Mouse (Mus musculus) CH12.LX (cell line): ENCODE measurements around the gene Gm20388. TPM values are rescaled to one million over a fixed set of nuclear protein-coding genes. Genes with fewer than 3 reads are reported as not detected.
A peak's percentile ranks its signal among the peaks of the same experiment; 100 is the strongest.

ENCODE experiments used
- DNase-seq: peaks from one replicate; pipeline ENCODE4 v3.0.0-alpha.2; 2013; ENCODE audit errors: extremely low read depth
- H3K27ac ChIP-seq: 2 replicates; pipeline ENCODE4 v1.5.1; 2012; ENCODE audit warnings: low read depth, mild to moderate bottlenecking, control low read depth, moderate library complexity; ENCODE audit not compliant: insufficient read depth
- H3K27me3 ChIP-seq: replicated peaks from 2 replicates; pipeline ENCODE3; 2012; ENCODE audit warnings: inconsistent platforms
- H3K36me3 ChIP-seq, 2 experiments: replicated peaks in 1 of 2; 2 replicates each; pipeline versions ENCODE3 to v1.6.1; 2012; ENCODE audit warnings: inconsistent platforms in 1 of 2, low read length in 1 of 2, mild to moderate bottlenecking in 1 of 2, mixed read lengths in 1 of 2, moderate library complexity in 1 of 2; ENCODE audit not compliant: control insufficient read depth in 1 of 2, insufficient read depth in 1 of 2
- H3K4me1 ChIP-seq, 2 experiments: 2 replicates each; pipeline ENCODE4 v1.6.1; 2012; ENCODE audit warnings: inconsistent platforms in 1 of 2, moderate library complexity in 1 of 2; ENCODE audit not compliant: insufficient read depth in 2 of 2, control insufficient read depth in 1 of 2
- H3K4me2 ChIP-seq: 2 replicates; pipeline ENCODE4 v1.6.1; 2012; ENCODE audit warnings: low read depth, mild to moderate bottlenecking, control low read depth; ENCODE audit not compliant: poor library complexity, insufficient read depth, severe bottlenecking
- H3K4me3 ChIP-seq, 3 experiments: fragments of 150-350 bp in 1 of 3; sonication (generic) in 1 of 3; replicated peaks in 1 of 3; 2 replicates each; pipeline versions ENCODE3 to v1.5.1; 2011 to 2012; ENCODE audit warnings: low read depth in 2 of 3, low read length in 2 of 3, mild to moderate bottlenecking in 2 of 3, moderate library complexity in 2 of 3, control low read depth in 1 of 3, improper control_type of control experiment in 1 of 3, inconsistent platforms in 1 of 3, mixed read lengths in 1 of 3; ENCODE audit not compliant: poor library complexity in 1 of 3
- H3K79me2 ChIP-seq: replicated peaks from 2 replicates; pipeline ENCODE4 v1.6.1; 2012; ENCODE audit warnings: mild to moderate bottlenecking, moderate library complexity; ENCODE audit not compliant: control insufficient read depth, poor library complexity, insufficient read depth, severe bottlenecking; ENCODE audit errors: extremely low read depth
- H3K9ac ChIP-seq: 2 replicates; pipeline ENCODE4 v1.6.1; 2012; ENCODE audit warnings: low read depth, mild to moderate bottlenecking, control low read depth, moderate library complexity; ENCODE audit not compliant: insufficient read depth
- H3K9me3 ChIP-seq: replicated peaks from 2 replicates; pipeline ENCODE3; 2012; ENCODE audit warnings: low read length, inconsistent platforms, mixed read lengths
- BHLHE40 ChIP-seq: IDR thresholded peaks from 2 replicates; pipeline ENCODE4 v1.6.1; 2011; ENCODE audit warnings: mild to moderate bottlenecking, low read depth, low read length, improper control_type of control experiment
- ELF1 ChIP-seq: IDR thresholded peaks from 2 replicates; pipeline ENCODE4 v1.6.1; 2014; ENCODE audit warnings: low read depth, mild to moderate bottlenecking, inconsistent platforms, low read length, improper control_type of control experiment
- IRF4 ChIP-seq: IDR thresholded peaks from 2 replicates; pipeline ENCODE4 v1.6.1; 2014; ENCODE audit warnings: low read depth, mild to moderate bottlenecking, inconsistent platforms, low read length, improper control_type of control experiment
- JUND ChIP-seq: conservative IDR thresholded peaks from 2 replicates; pipeline ENCODE4 v1.6.1; 2011; ENCODE audit warnings: low read depth, low read length, improper control_type of control experiment
- MAX ChIP-seq: IDR thresholded peaks from 2 replicates; pipeline ENCODE4 v1.6.1; 2011; ENCODE audit warnings: low read length, improper control_type of control experiment
- MAZ ChIP-seq: IDR thresholded peaks from 2 replicates; pipeline ENCODE4 v1.6.1; 2012; ENCODE audit warnings: low read depth, mild to moderate bottlenecking, inconsistent platforms, low read length, improper control_type of control experiment, moderate library complexity
- MEF2A ChIP-seq: IDR thresholded peaks from 2 replicates; pipeline ENCODE4 v1.6.1; 2014; ENCODE audit warnings: low read depth, mild to moderate bottlenecking, inconsistent platforms, low read length, improper control_type of control experiment, borderline replicate concordance
- MYC ChIP-seq: IDR thresholded peaks from 2 replicates; pipeline ENCODE4 v1.6.1; 2011; ENCODE audit warnings: low read depth, mild to moderate bottlenecking, improper control_type of control experiment, low read length
- NELFE ChIP-seq: IDR thresholded peaks from 2 replicates; pipeline ENCODE4 v1.6.1; 2011; ENCODE audit warnings: low read depth, low read length, improper control_type of control experiment
- NRF1 ChIP-seq: IDR thresholded peaks from 2 replicates; pipeline ENCODE4 v1.6.1; 2014; ENCODE audit warnings: low read depth, mild to moderate bottlenecking, inconsistent platforms, low read length, improper control_type of control experiment, moderate library complexity
- POLR2A ChIP-seq: IDR thresholded peaks from 2 replicates; pipeline ENCODE4 v1.6.1; 2011; ENCODE audit warnings: low read depth, mild to moderate bottlenecking, improper control_type of control experiment, low read length
- RCOR1 ChIP-seq: conservative IDR thresholded peaks from 2 replicates; pipeline ENCODE4 v1.6.1; 2012; ENCODE audit warnings: low read depth, mild to moderate bottlenecking, inconsistent platforms, low read length, improper control_type of control experiment
- SIN3A ChIP-seq: IDR thresholded peaks from 2 replicates; pipeline ENCODE4 v1.6.1; 2012; ENCODE audit warnings: low read length, improper control_type of control experiment, inconsistent platforms
- SMC3 ChIP-seq: IDR thresholded peaks from 2 replicates; pipeline ENCODE4 v1.6.1; 2011; ENCODE audit warnings: low read depth, low read length, improper control_type of control experiment
- TBP ChIP-seq: conservative IDR thresholded peaks from 2 replicates; pipeline ENCODE4 v1.6.1; 2011; ENCODE audit warnings: low read depth, low read length, improper control_type of control experiment
- TCF12 ChIP-seq: IDR thresholded peaks from 2 replicates; pipeline ENCODE4 v1.6.1; 2014; ENCODE audit warnings: low read depth, mild to moderate bottlenecking, inconsistent platforms, low read length, improper control_type of control experiment
- USF1 ChIP-seq: IDR thresholded peaks from 2 replicates; pipeline ENCODE4 v1.6.1; 2014; ENCODE audit warnings: low read depth, mild to moderate bottlenecking, inconsistent platforms, low read length, improper control_type of control experiment
- USF2 ChIP-seq: conservative IDR thresholded peaks from 2 replicates; pipeline ENCODE4 v1.6.1; 2011; ENCODE audit warnings: low read depth, low read length, improper control_type of control experiment
- ZMIZ1 ChIP-seq: IDR thresholded peaks from 2 replicates; pipeline ENCODE4 v1.6.1; 2012; ENCODE audit warnings: low read depth, mild to moderate bottlenecking, inconsistent platforms, low read length, improper control_type of control experiment
- ZNF384 ChIP-seq: IDR thresholded peaks from 2 replicates; pipeline ENCODE4 v1.6.1; 2012; ENCODE audit warnings: low read depth, low read length, improper control_type of control experiment, inconsistent platforms
- dilution Hi-C: fragments of 300-500 bp; cut with MboI; formaldehyde crosslinking; loops from 2 replicates; pipeline ENCODE4 v1.14.3; 2020; ENCODE audit warnings: low sequenced_read_pairs; ENCODE audit not compliant: extremely low pct_unique_long_range_greater_than_20kb, extremely low pct_ligation_motif_present
- in situ Hi-C: fragments of 300-500 bp; cut with MboI; formaldehyde crosslinking; loops from 3 replicates; pipeline ENCODE4 v1.14.3; 2019; ENCODE audit warnings: low sequenced_read_pairs, low pct_ligation_motif_present, low pct_unique_long_range_greater_than_20kb, mixed read lengths
- polyA plus RNA-seq: library from polyadenylated mRNA; unstranded; fragments of >175 nt; gene quantifications from 2 replicates; pipeline ENCODE4 v1.2.1, GENCODE M21; 2012; ENCODE audit warnings: low read depth; ENCODE audit not compliant: insufficient read length
- total RNA-seq, 2 experiments: library from RNA; depleted of rRNA; stranded (reverse); fragments of 300-350 nt in 1 of 2; fragments of >200 nt in 1 of 2; gene quantifications; 2 replicates each; pipeline ENCODE4 v1.2.3; 2012 to 2014

Gene Gm20388
- total and polyA plus RNA-seq, 3 experiments: 14.8 to 26.3 (median 22.2) TPM

GRCm38 (mm10) chr8:120572534-120572933, 661.9 kb downstream of the Gm20388 start:
- no peak overlapping the region for H3K27ac ChIP-seq
- no peak for DNase-seq
- TF ChIP-seq BHLHE40 (no peak), RCOR1 (no peak), SMC3 (no peak)
- peaks cover 98 to 100% of the 10 kb centered on the region in 2 experiments for H3K36me3 ChIP-seq
- in situ Hi-C loops: no loop called here
- no peaks in the 10 kb centered on the region for H3K27me3 ChIP-seq
- no peak overlapping the region for H3K9ac ChIP-seq
- H3K9me3 ChIP-seq: peaks cover 4% of the 10 kb centered on the region
- H3K4me3 ChIP-seq: no peak overlapping the region
- H3K79me2 ChIP-seq: no peaks in the 10 kb centered on the region; the same call in 1 of the 2 replicates
- dilution Hi-C loops: no loop called here
- H3K4me2 ChIP-seq: no peak overlapping the region
- H3K4me1 ChIP-seq: peaks cover 0 to 13% of the 10 kb centered on the region in 2 experiments; a peak in 2 of 4 replicates

GRCm38 (mm10) chr8:120573866-120574265, 663.2 kb downstream of the Gm20388 start:
- dilution Hi-C loops (no loop called here), in situ Hi-C loops (no loop called here)
- H3K79me2 ChIP-seq: no peaks in the 10 kb centered on the region; the same call in 1 of the 2 replicates
- no peak overlapping the region for H3K4me3 ChIP-seq
- TF ChIP-seq SIN3A: no peak
- no peak for TF ChIP-seq USF2
- no peak for TF ChIP-seq ZMIZ1
- no peak for TF ChIP-seq NRF1
- TF ChIP-seq POLR2A: no peak
- no peak for TF ChIP-seq MAX
- no peak for TF ChIP-seq TCF12
- no peak for TF ChIP-seq MYC
- no peak for TF ChIP-seq JUND
- no peak for TF ChIP-seq ELF1
- no peak for TF ChIP-seq IRF4
- no peak for TF ChIP-seq ZNF384
- no peak for TF ChIP-seq TBP
- TF ChIP-seq MEF2A: no peak
- TF ChIP-seq BHLHE40: no peak
- no peak for TF ChIP-seq MAZ
- TF ChIP-seq USF1: no peak
- no peak for TF ChIP-seq NELFE
- no peaks in the 10 kb centered on the region for H3K27me3 ChIP-seq
- H3K27ac ChIP-seq: 0 out of 2 replicates have a peak overlapping the region, but pooled peaks have one; percentile 4
- no peak overlapping the region for H3K9ac ChIP-seq
- no peak overlapping the region for H3K4me2 ChIP-seq
- peaks cover 98 to 100% of the 10 kb centered on the region in 2 experiments for H3K36me3 ChIP-seq
- H3K9me3 ChIP-seq: no peaks in the 10 kb centered on the region
- no peak for DNase-seq
- H3K4me1 ChIP-seq: peaks cover 0 to 13% of the 10 kb centered on the region in 2 experiments; a peak in 2 of 4 replicates
